Mouse (Mus musculus): ENCODE measurements around the gene Bag1.

- TF ChIP-seq POLR2A (IDR thresholded peaks at IDR 0.05; ENCODE audit: low read depth, low read length) (no peak), CTCF (IDR thresholded peaks at IDR 0.05; ENCODE audit: extremely low read depth, insufficient read length, insufficient replicate concordance, low read depth, low read length) (no peak)
Observed at GRCm38 (mm10) chr4:40946516-40947121, 1.5 kb downstream of the Bag1 start.
